Mouse (Mus musculus) liver, embryonic 14.5 days (tissue): ENCODE data around the gene Nucb1.

Experiments used
- CTCF ChIP-seq: IDR thresholded peaks from 2 replicates; pipeline ENCODE4 v1.5.1; 2016; ENCODE audit warnings: antibody characterized with exemption, low read depth, control low read depth
- EP300 ChIP-seq: IDR thresholded peaks from 2 replicates; pipeline ENCODE4 v1.6.1; 2016; ENCODE audit warnings: antibody characterized with exemption, low read depth

DNA sequence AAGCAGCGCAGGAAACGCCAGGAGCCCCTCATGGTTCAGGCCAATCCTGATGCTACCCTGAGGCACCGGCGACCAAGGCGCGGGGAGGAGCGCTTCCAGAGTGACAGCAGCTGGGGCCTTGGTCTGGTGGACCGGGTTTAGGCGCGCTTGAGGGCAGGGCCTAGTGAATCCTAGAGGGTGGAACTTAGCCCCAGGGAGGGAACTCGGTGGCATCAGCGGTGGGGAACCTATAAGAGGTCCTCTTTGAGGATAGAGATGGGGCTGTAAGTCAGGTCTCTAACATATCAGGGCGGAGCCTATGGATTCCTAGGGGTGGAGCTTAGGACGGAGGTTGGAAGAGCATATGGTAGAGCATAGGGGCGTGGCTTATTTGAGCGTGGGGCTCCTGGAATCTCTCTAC is 5.2 kb upstream of the Nucb1 start:
- TF ChIP-seq CTCF (no peak), EP300 (no peak)
